Mouse (Mus musculus) gonadal fat pad, adult 2 months (tissue): ENCODE results near the gene Fkbp5. TPM values are rescaled to one million over a fixed set of nuclear protein-coding genes. Genes with fewer than 3 reads are reported as not detected.
A peak's percentile ranks its signal among the peaks of the same experiment; 100 is the strongest.
"Not testable (repeated sequence)": the region's sequence is repeated elsewhere in the genome, so short reads cannot be mapped to it uniquely, and the experiment has no call there.

Source experiments
- DNase-seq: peaks from one replicate; pipeline ENCODE4 v3.0.0-alpha.2; 2012; ENCODE audit warnings: low read depth
- polyA plus RNA-seq: library from polyadenylated mRNA; depleted of rRNA; stranded (reverse); fragments of >200 nt; gene quantifications from 2 replicates; pipeline ENCODE4 v1.2.3, GENCODE M21; 2012

Gene Fkbp5
- polyA plus RNA-seq, 1 experiment, result 133 TPM

- no peak for DNase-seq
Measured at GRCm38 (mm10) chr17:28419636-28420035, 97.7 kb downstream of the Fkbp5 start.

GRCm38 (mm10) chr17:28418954-28419353 lies 98.4 kb downstream of the Fkbp5 start:
- no peak for DNase-seq

- not testable (repeated sequence) for DNase-seq
Measured at GRCm38 (mm10) chr17:28418481-28418880, 98.8 kb downstream of the Fkbp5 start.

GRCm38 (mm10) chr17:28417771-28418170 lies 99.6 kb downstream of the Fkbp5 start:
- DNase-seq, result no peak

GRCm38 (mm10) chr17:28415271-28415670 lies 102.1 kb downstream of the Fkbp5 start:
- peak; percentile 68 for DNase-seq

- no peak for DNase-seq
Measured at GRCm38 (mm10) chr17:28411381-28411960, 105.9 kb downstream of the Fkbp5 start.

GRCm38 (mm10) chr17:28410731-28411130 lies 106.6 kb downstream of the Fkbp5 start:
- DNase-seq, result no peak

- DNase-seq, result no peak
Measured at GRCm38 (mm10) chr17:28408251-28408918, 108.9 kb downstream of the Fkbp5 start.

- no peak for DNase-seq
Measured at GRCm38 (mm10) chr17:28407418-28408250, 109.7 kb downstream of the Fkbp5 start.

GRCm38 (mm10) chr17:28406471-28406870 lies 110.9 kb downstream of the Fkbp5 start:
- DNase-seq, result no peak

GRCm38 (mm10) chr17:28404745-28405144 lies 112.6 kb downstream of the Fkbp5 start:
- not testable (repeated sequence) for DNase-seq

GRCm38 (mm10) chr17:28404301-28404700 lies 113.0 kb downstream of the Fkbp5 start:
- no peak for DNase-seq

- DNase-seq, result no peak
Measured at GRCm38 (mm10) chr17:28394994-28395393, 122.3 kb downstream of the Fkbp5 start.

- no peak for DNase-seq
Measured at GRCm38 (mm10) chr17:28394051-28394765, 123.1 kb downstream of the Fkbp5 start.

GRCm38 (mm10) chr17:28391568-28392432 lies 125.5 kb downstream of the Fkbp5 start:
- DNase-seq, result no peak

- DNase-seq, result no peak
Measured at GRCm38 (mm10) chr17:28388534-28388933, 128.8 kb downstream of the Fkbp5 start.

- DNase-seq, result no peak
Measured at GRCm38 (mm10) chr17:28386150-28386905, 131.0 kb downstream of the Fkbp5 start.

- no peak for DNase-seq
Measured at GRCm38 (mm10) chr17:28384298-28384697, 133.0 kb downstream of the Fkbp5 start.

GRCm38 (mm10) chr17:28380255-28380654 lies 137.1 kb downstream of the Fkbp5 start:
- DNase-seq, result no peak

GRCm38 (mm10) chr17:28375592-28376061 lies 141.7 kb downstream of the Fkbp5 start:
- DNase-seq, result no peak
